Mouse (Mus musculus): ENCODE measurements around the gene Hectd1. TPM values are rescaled to one million over a fixed set of nuclear protein-coding genes. Genes with fewer than 3 reads are reported as not detected.

The Hectd1 gene
- polyA plus RNA-seq (2016; fragmentation: Nextera tagmentation; extraction: Ambion mirVana) = 41.5 and 44.9 TPM in 2 replicates

DNA sequence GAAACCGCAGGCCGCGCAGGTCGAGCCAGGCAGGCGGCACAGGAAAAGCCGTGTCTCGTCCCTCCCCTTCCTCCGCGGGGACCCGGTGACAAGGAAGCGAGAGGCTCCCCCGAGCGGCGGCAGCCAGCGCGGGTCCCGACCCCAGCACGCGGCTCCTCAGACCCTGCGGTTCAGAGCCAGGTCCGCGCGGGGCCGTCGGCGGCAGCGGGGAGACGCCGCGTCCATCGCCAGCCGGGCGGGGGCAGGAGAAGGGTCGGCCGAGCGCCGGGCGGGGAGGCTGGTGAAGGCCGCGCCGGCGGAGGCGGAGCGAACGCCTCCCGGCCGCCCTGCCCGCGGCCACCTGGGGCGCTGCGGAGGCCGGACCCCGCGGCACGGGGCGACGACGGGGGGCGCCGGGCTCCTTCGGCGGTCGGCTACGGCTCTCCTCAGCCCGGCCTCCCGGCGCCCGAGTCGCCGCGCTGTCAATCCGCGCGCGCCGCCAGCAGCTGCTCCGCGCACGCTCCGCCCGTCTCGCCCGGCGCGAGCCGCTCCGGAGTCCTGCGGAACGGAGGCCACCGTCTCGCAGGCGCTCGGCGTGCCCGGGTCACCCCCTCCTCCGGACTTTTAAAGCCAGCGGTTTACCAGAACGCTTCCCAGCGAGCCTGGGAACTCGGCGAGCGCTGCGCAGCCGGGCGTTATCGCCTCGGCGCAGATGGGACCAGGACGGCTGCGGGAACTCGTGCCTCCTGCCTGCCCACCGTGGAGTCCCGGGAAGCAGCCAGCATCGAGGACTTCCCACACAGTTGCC, at the start of gene Hectd1:
Gene Hectd1, minus strand, starts transcription at position 247 of the 787 bp plus-strand sequence.
- Histone ChIP-seq H3K27ac (peak within 1 kb of the TSS; percentile 99), H3K36me3 (replicated peaks) (peaks cover 13% of the 10 kb centered on the region), H3K4me1 (peaks cover 20% of the 10 kb centered on the region), H3K4me2 (peak within 1 kb of the TSS; percentile 68), H3K27me3 (0 out of 2 replicates have a peak, but pooled peaks cover 2% of the 10 kb centered on the region), H3K9me3 (no peaks in the 10 kb centered on the region), H3K9ac (peak within 1 kb of the TSS; percentile 97), H3K4me3 (replicated peaks) (peak within 1 kb of the TSS; percentile 95)
- under 1% methylated on average over 80 of the region's 114 CpGs for WGBS
- ATAC-seq (ENCODE audit: low FRiP score) = peak; percentile 94

DNA sequence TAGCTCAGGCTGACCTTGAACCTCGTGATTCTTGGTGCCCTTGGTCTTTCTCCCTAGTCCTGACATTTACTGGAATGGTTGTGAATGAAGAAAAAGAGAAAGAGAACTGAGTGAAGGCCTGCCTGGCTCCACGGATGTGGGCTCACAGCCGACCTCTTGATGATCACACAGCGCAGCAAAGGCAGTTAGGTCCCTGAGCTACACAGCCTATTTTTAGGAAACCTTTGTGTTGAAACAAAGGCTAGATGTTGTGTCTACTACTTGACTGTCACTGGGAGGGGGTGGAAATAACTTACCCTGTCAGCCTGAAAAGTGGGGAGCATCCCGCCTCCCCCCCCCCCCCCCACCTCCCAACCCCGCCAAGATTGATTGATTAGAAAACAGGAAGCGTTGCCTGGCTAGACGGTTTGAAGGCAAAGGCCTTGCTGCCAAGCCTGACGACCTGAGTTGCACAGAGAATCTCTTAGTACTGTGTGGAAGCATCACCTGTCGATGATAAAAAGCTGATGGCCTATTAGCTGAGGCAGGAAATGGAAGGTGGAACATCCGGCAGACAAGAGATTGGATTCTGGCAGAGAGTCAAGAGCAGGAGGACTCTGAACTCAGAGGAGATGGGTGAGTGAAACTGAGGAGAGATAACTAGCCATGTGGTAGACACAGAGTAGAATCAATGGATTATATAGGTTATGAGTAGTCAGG, 42.3 kb upstream of the Hectd1 start:
- no peak overlapping the region for H3K27ac ChIP-seq
- H3K9me3 ChIP-seq = no peaks in the 10 kb centered on the region
- H3K4me1 ChIP-seq = peaks cover under 1% of the 10 kb centered on the region; the same call in 1 of the 2 replicates
- no peak overlapping the region for H3K4me3 ChIP-seq (replicated peaks)
- no peak overlapping the region for H3K4me2 ChIP-seq
- H3K27me3 ChIP-seq = no peaks in the 10 kb centered on the region; the same call in 1 of the 2 replicates
- H3K9ac ChIP-seq = no peak overlapping the region
- 0 out of 2 replicates have a peak, but pooled peaks cover 4% of the 10 kb centered on the region for H3K36me3 ChIP-seq (replicated peaks)
- ATAC-seq (ENCODE audit: low FRiP score) = no peak
- 81% methylated on average over 11 of the region's 11 CpGs for WGBS

DNA sequence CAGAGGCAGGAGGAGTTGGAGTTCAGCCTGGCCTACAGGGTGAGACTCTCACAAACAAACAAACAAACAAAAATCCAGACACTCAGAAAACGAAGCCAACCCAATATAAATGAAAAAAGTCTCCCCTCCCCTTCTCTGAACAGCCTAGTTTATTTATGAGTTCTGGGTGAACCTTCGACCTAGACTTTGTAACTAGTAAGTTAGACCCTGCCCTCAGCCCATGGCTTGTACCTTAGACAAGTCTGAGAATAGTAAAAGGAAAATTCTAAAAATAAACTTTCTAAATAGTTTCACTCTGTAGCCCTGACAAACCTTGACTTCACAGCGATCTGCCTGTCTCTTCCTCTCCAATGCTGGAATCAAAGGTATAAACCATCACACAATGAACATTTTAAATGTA, 40.2 kb upstream of the Hectd1 start:
- WGBS = 91% methylated on average over 3 of the region's 3 CpGs
- ATAC-seq (ENCODE audit: low FRiP score) = no peak
- Histone ChIP-seq H3K27ac (no peak overlapping the region), H3K4me1 (peaks cover 21% of the 10 kb centered on the region), H3K9ac (no peak overlapping the region), H3K4me2 (no peak overlapping the region), H3K36me3 (replicated peaks) (no peaks in the 10 kb centered on the region), H3K27me3 (no peaks in the 10 kb centered on the region; the same call in 1 of the 2 replicates), H3K4me3 (replicated peaks) (no peak overlapping the region), H3K9me3 (no peaks in the 10 kb centered on the region)

DNA sequence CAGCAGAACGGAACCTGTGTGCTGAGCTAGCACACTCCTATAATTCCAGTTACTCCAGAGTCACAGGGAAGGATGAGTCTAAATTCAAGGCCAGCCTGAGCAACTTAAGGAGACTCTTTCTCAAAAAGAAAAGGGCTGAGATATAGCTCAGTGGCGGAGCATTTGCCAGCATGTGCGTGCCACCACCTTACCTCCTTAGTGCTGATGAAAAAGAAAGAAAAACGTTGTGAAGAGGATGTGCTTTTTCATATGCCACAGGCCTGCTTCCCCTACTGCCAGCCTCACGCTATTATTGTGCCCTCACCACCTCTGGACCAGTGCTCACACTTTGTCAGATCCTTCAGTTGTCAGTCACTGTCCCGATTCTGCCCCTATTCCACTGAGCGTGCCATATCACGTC, 37.7 kb upstream of the Hectd1 start:
- Histone ChIP-seq H3K9me3 (no peaks in the 10 kb centered on the region), H3K27me3 (no peaks in the 10 kb centered on the region; the same call in 1 of the 2 replicates), H3K9ac (no peak overlapping the region), H3K27ac (no peak overlapping the region), H3K36me3 (replicated peaks) (no peaks in the 10 kb centered on the region), H3K4me2 (no peak overlapping the region), H3K4me3 (replicated peaks) (no peak overlapping the region), H3K4me1 (peaks cover 22% of the 10 kb centered on the region)
- no peak for ATAC-seq (ENCODE audit: low FRiP score)
- WGBS = 85% methylated on average over 8 of the region's 8 CpGs

DNA sequence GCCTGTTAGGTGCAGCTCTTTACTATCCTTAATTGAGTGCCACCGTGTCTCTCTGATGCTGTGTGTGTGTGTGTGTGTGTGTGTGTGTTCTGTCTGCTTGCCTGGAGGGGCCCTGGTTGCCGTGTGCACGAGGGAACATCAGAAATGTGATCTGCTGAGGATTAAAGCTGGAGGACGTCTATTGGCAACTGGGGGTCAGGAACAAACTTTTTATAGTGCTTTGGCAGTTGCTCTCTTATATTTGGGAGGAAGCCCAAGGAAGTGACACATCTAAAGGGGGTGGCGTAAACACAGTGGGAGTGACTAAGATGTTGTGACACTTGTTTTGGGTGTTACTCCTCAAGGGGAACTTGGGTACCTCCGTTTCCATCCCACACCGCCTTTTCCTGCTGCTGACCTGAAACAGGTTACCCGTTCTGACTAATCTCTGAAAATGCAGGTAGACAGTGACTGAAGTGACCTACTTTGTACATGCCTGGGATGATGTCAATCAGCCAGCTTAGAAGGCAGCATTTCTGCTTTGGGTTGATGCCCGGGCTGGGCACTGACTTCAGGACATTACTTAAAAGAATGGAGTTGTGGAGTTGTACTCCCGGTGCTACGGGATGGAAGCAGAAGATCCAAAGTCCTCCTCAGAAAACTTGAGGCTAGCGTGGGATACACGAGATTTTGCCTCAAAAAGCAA, 37.0 kb upstream of the Hectd1 start:
- peak overlapping the region; percentile 74 for H3K27ac ChIP-seq
- 0 out of 2 replicates have a peak, but pooled peaks have one; percentile 7 for ATAC-seq (ENCODE audit: low FRiP score)
- no peaks in the 10 kb centered on the region for H3K36me3 ChIP-seq (replicated peaks)
- H3K4me2 ChIP-seq = peak overlapping the region; percentile 4; the same call in 1 of the 2 replicates
- no peak overlapping the region for H3K9ac ChIP-seq
- WGBS = 59% methylated on average over 13 of the region's 13 CpGs
- H3K4me1 ChIP-seq = peaks cover 22% of the 10 kb centered on the region
- no peaks in the 10 kb centered on the region; the same call in 1 of the 2 replicates for H3K27me3 ChIP-seq
- H3K4me3 ChIP-seq (replicated peaks) = no peak overlapping the region
- H3K9me3 ChIP-seq = no peaks in the 10 kb centered on the region

DNA sequence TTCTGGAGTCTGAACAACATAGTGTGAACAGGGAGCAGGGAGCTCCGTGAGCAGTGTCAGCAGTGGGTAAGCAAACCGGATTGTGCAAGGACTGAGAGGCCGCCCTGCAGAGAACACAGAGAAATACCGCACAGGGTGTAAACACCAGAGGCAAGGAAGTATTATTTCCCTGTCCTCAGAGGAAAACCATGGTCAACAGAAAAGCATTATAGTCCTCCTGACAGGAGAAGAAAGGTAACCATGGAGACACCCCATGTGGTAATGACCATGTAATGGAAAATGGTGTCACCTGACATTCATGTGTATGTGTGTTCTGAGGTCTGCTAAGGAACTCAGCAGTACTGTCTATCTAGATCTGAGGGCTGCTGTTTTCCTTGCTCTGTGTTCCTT, 36.4 kb upstream of the Hectd1 start:
- H3K4me2 ChIP-seq = peak overlapping the region; percentile 4; the same call in 1 of the 2 replicates
- H3K9me3 ChIP-seq = no peaks in the 10 kb centered on the region
- H3K4me1 ChIP-seq = peaks cover 22% of the 10 kb centered on the region
- no peaks in the 10 kb centered on the region; the same call in 1 of the 2 replicates for H3K27me3 ChIP-seq
- H3K36me3 ChIP-seq (replicated peaks) = no peaks in the 10 kb centered on the region
- WGBS = 6% methylated on average over 4 of the region's 4 CpGs
- ATAC-seq (ENCODE audit: low FRiP score) = peak; percentile 89
- peak overlapping the region; percentile 74; the same call in 1 of the 2 replicates for H3K27ac ChIP-seq
- H3K4me3 ChIP-seq (replicated peaks) = no peak overlapping the region
- H3K9ac ChIP-seq = 0 out of 2 replicates have a peak overlapping the region, but pooled peaks have one; percentile 21

DNA sequence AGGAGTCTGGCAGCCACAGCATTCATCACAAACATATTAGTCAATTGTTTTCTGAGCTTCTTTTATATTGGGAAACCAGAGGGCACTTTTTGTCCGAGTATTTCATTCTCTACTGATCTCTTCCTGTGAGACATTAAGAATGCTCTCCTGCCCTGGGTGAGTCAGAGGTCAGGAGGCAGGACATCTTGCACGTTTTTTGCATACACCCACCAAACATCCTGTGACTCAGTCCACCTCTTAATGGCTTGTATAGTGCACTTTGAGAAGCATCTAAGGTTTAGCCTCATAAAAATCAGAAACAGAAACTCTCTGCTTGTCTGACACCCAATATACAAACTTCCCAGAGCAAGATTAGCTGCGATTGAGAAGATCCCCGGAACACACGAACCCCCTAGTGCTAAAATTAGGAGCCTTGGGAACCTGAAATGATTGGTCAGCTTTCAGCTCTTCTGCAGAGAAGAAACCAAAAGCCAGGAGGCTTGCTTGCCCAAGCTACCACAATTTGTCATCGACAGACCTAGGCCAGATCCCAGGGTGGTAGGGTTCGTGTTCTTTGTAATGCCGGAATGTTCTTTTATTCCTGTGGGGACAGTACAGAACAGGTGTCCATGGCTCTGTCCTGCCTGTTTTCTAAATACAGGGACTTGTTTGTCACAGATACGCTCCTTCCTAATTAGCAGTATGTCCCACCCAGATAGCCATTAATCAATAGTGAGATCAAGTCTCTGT, 35.9 kb upstream of the Hectd1 start:
- Histone ChIP-seq H3K4me1 (peaks cover 22% of the 10 kb centered on the region), H3K9me3 (no peaks in the 10 kb centered on the region), H3K4me3 (replicated peaks) (no peak overlapping the region), H3K36me3 (replicated peaks) (no peaks in the 10 kb centered on the region), H3K4me2 (peak overlapping the region; percentile 4; the same call in 1 of the 2 replicates), H3K27me3 (no peaks in the 10 kb centered on the region; the same call in 1 of the 2 replicates), H3K27ac (peak overlapping the region; percentile 74; the same call in 1 of the 2 replicates), H3K9ac (0 out of 2 replicates have a peak overlapping the region, but pooled peaks have one; percentile 21)
- peak; percentile 21; the same call in 1 of the 2 replicates for ATAC-seq (ENCODE audit: low FRiP score)
- 43% methylated on average over 9 of the region's 9 CpGs for WGBS

DNA sequence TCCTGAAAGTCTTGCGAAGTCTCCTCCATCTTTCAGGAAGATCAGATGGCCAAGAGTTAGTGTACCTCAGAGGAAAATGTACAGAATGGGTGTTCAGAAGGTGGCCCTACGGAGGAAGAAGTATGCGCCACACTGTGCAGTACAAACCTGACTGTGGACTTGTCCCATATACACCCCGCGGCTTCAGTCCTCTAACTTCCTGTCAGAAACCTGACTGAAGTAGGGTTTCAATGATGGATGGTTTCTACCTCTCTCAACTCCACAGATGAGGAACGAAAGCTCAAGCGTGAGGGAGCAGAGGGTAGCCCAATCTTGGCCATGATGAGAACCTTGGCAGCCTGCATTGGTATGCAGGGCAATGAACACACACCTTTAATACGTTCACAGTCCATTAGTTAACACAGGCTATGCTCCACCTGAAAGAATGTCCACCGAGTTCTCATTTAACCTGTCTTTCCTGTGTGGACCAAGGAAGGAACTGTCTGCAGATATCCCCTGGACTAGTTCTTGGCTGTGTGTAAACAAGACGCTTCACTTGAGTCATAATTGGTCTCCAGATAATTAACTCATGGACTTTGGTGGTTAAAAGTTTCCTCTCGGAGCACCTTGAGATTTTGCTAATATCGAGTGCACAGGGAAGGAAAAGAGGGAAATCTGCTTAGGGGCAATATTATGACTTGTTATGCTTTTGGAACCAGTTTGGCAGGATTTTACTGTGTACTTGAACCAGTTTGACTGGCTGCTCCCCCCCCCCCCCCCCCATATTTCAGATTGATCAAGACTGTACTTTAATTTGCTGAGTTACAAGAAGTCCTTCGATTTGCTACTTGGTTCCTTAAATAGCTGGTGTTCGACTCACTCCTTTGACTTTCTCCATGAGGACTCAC, 34.0 kb upstream of the Hectd1 start:
- ATAC-seq (ENCODE audit: low FRiP score) = no peak
- WGBS = 95% methylated on average over 14 of the region's 14 CpGs

DNA sequence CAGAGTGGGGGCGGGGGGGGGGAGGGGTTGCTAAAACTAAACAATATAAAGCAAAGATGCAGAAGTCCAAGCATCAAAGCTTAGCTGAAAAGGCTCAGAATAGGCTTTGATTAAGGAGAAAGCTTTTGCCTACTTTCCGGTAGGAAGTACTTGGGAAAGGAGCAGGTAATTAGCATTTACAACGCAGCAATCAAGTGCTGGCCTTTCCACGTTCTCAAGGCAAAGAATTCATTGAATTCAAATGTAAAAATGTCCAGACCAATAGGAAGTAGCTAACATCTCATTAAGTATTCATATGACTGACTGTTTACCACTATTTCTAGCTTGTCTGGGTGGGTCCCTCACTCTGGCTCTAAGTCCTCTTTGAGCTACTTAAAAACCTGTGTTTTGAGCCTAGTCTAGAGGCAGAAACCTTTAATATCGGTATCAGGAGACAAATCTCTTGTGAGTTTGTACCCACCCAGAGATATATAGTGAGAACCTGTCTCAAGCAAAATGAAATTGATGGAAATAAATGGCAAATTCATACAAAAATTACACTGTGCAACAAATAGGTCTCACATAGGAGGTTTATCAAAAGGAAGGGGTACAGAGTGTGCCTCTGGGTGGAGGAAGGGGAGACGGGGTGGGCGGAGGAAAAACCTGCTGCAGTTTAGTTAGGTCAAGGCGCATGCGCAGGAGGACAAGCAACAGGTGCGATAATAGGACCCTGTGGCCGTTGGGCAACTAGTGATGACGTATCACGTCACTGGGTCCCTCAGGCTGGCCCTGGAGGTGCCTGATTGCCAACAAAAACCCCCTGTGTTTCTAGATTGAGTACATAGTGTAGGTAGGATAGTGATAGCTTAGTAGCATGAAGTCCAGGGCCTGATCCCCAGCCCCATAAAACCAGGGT, 29.0 kb upstream of the Hectd1 start:
- no peak for ATAC-seq (ENCODE audit: low FRiP score)
- Histone ChIP-seq H3K4me3 (replicated peaks) (no peak overlapping the region), H3K4me2 (no peak overlapping the region), H3K27me3 (no peaks in the 10 kb centered on the region), H3K36me3 (replicated peaks) (no peaks in the 10 kb centered on the region), H3K9me3 (no peaks in the 10 kb centered on the region), H3K4me1 (no peaks in the 10 kb centered on the region), H3K9ac (no peak overlapping the region), H3K27ac (no peak overlapping the region)
- 72% methylated on average over 13 of the region's 13 CpGs for WGBS

More for the DNA sequence above, 34.0 kb upstream of the Hectd1 start:
- H3K4me1 ChIP-seq = peaks cover 22% of the 10 kb centered on the region
- H3K9ac ChIP-seq = no peak overlapping the region
- H3K9me3 ChIP-seq = no peaks in the 10 kb centered on the region
- H3K4me3 ChIP-seq (replicated peaks) = no peak overlapping the region
- H3K27ac ChIP-seq = no peak overlapping the region
- no peaks in the 10 kb centered on the region; the same call in 1 of the 2 replicates for H3K27me3 ChIP-seq
- H3K36me3 ChIP-seq (replicated peaks) = no peaks in the 10 kb centered on the region
- no peak overlapping the region for H3K4me2 ChIP-seq

- Histone ChIP-seq H3K4me1 (no peaks in the 10 kb centered on the region), H3K4me3 (replicated peaks) (no peak overlapping the region), H3K4me2 (no peak overlapping the region), H3K27me3 (no peaks in the 10 kb centered on the region), H3K9me3 (no peaks in the 10 kb centered on the region), H3K27ac (no peak overlapping the region), H3K36me3 (replicated peaks) (no peaks in the 10 kb centered on the region), H3K9ac (no peak overlapping the region)
- 92% methylated on average over 8 of the region's 8 CpGs for WGBS
- ATAC-seq (ENCODE audit: low FRiP score) = no peak
Observed at GRCm38 (mm10) chr12:51856768-51857295, 27.5 kb upstream of the Hectd1 start.
